Mouse (Mus musculus): Measurements from ENCODE around the gene Epn3. TPM values are rescaled to one million over a fixed set of nuclear protein-coding genes. Genes with fewer than 3 reads are reported as not detected.

Gene Epn3
- polyA plus RNA-seq (2012; rRNA removed; ENCODE audit: low replicate concordance): 6.2 and 14.0 TPM in 2 replicates

DNA sequence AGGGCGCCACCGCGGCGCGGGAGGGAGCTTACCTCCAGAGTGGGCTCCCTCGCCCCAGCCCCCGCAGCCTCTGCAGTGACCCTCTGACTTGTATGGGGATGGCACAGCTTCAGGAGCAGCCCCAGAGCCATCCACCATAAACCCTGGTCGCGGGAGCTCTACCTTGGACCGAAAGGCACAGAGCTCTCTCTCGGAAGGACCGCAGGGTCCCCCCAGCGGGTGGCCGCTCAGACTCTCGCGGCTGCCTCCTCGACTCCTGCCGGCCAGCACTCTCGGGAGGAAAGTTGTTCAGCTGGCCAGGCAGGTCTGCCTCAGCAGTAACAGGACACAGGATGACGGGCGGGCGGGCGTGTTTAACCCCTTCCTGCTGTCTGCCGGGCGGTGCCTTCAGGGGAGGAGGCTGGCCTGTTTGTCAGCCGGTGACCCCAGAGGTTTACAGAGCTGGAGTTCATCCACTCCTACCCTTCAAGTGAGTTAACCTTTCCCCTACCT lies at the start of gene Epn3:
Gene Epn3, minus strand, starts transcription at position 314 of the 492 bp plus-strand sequence.

DNA sequence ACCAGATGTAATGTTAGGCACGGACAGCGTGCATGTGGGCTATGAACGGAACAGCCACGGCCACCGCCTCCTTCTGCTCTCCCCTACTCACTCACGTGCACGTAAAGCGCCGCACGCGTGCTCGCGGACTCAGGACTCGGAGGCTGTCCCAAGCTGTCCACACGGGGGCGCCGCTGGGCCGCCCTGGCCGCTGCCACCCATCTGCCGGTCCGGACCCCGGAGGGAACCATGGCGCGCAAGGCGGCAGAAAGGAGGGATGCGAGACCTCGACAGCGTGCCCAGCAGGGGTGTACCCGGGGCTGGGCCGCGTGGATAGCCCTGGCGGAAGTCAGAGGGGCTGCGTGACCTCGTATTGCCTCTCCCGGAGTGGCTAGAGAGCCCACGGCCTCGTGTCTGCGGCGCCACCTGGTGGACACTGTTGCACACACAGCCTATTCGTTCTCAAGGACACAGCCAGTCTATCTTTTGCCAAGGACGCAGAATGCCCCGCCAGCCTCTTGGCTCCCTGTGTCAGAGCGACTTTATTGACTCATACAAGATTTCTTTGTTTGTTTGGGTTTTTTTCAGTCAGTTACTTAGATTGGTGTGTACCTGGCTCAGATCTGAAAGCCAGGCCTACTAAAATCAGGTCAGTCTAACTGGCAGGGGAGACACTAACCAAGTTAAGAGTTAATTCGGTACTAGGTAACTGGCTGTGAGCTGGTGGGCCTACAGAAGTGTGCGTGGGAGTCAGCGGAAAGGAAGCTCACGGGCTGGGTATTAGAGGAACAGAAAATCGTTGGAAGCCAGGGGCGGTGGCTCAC lies 49.3 kb upstream of the Epn3 start, which contains the start of gene Rsad1:
Gene Rsad1, minus strand, starts transcription at position 368 of the 803 bp plus-strand sequence.

DNA sequence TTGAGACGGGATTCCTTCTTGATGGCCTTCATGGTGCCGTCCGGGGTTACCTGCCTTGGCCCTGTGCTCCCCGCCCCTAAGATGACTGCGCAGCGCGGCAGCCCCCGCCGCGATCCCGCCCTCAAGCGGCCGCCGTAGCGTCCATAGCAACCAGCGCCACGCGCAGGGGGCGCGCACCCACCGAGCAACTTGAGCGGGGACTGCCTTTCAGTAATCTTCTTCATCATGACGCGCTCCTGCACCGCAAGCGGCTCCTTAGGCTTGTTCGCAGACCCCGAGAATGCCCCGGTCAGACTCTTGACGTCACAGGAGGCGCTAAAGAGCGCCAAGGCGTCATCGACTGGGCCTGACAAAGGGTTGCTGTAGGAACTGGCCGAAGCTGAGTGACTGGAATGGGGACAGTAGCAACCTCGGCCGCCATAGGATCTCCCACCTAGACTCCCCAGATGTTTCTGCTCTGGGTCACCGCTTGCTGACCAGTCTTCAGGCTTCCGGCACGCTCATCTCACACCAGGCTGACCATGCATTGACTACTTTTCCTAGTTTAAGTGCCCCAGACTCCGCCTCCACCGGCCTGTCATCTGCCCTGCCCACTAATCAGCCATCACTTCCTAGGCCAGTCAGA lies 21.6 kb upstream of the Epn3 start, which contains the start of gene Mycbpap:
Gene Mycbpap, minus strand, starts transcription at position 524 of the 625 bp plus-strand sequence.

DNA sequence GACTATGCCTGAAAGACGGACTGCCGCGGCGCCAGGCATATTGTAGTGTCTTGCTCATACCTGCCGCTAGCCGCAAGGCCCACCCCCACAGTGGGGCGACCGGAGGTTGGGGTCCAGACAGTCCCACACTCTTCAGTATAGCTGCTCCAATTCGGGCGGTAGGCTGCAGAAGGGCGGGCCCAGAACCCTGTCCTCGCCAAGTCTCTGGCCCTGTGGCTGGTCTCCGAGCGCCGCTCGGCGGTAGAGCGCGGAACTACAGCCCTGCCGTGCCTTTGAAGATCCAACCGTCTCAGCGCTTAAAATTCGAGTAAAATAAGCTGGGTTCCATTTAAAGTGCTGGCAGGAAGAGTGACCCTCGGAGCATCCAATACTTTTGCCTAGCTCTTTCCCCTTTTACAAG lies 13.8 kb downstream of the Epn3 start, which contains the start of gene Spata20:
Gene Spata20, minus strand, starts transcription at position 179 of the 400 bp plus-strand sequence.

DNA sequence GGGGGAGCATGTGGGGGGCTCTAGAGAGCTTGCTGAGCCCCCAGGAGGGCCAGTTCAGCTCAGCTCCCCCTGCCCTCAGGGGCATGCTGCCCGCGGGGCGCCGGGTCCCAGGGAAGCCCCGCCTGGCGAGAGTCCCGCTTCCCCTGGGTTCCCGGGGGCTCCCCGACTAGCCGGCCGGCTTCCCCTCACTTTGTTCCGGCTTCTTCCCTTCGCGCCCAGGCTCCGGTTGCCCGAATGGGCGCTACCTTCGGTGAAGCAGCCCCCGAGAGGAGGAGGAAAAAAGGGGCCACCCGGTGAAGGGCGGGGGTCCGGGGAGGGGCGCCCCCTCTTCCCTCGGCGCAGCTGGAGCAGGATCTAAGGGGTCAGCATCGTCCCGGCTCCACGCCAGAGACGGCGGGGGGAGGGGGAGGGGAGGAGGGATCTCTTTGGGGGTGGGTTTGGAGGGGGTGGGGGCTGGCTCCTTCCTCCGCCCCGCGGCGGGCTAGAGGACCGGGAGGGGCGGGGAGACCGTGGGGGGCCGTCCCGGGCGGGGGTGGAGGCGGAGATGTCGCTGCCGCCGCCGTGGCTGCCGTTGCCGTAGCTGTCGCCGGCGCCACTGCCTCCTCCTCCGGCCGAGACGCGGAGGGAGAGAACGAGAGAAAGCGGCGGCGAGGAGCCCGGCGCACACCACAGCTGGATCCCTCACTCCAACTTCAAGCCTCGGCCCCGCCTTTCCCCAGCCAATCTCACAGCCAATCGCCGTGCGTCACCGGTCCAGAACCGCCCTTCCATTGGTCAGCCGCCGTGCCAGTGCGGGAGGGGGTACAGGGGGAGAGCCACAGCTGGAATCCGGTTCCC lies 25.8 kb downstream of the Epn3 start, which contains the start of gene Cacna1g:
Gene Cacna1g, minus strand, starts transcription at position 492 of the 837 bp plus-strand sequence.

Other genes starting within 250 kb of the Epn3 start
- not detected in 2 replicates for gene Gm21885, start 218.1 kb downstream of the Epn3 start, polyA plus RNA-seq (2012; rRNA removed; ENCODE audit: low replicate concordance)
- 5.7 and 14.1 TPM in 2 replicates for gene Luc7l3, start 178.0 kb downstream of the Epn3 start, polyA plus RNA-seq (2012; rRNA removed; ENCODE audit: low replicate concordance)
- gene Ankrd40, start 172.0 kb downstream of the Epn3 start, polyA plus RNA-seq (2012; rRNA removed; ENCODE audit: low replicate concordance): 131 and 159 TPM in 2 replicates
- 17.6 and 20.2 TPM in 2 replicates for gene Abcc3, start 107.0 kb downstream of the Epn3 start, polyA plus RNA-seq (2012; rRNA removed; ENCODE audit: low replicate concordance)
- gene Cacna1g, start 25.8 kb downstream of the Epn3 start, polyA plus RNA-seq (2012; rRNA removed; ENCODE audit: low replicate concordance): 56.3 and 63.6 TPM in 2 replicates
- 0.07 and 0.36 TPM in 2 replicates for gene Spata20, start 13.8 kb downstream of the Epn3 start, polyA plus RNA-seq (2012; rRNA removed; ENCODE audit: low replicate concordance)
- 1.2 and 1.5 TPM in 2 replicates for gene Mycbpap, start 21.8 kb upstream of the Epn3 start, polyA plus RNA-seq (2012; rRNA removed; ENCODE audit: low replicate concordance)
- gene Rsad1, start 49.3 kb upstream of the Epn3 start, polyA plus RNA-seq (2012; rRNA removed; ENCODE audit: low replicate concordance): 10.7 TPM in 2 replicates
- gene Chad, start 65.1 kb upstream of the Epn3 start, polyA plus RNA-seq (2012; rRNA removed; ENCODE audit: low replicate concordance): 0.10 and 0.14 TPM in 2 replicates
- 52.2 and 58.5 TPM in 2 replicates for gene Acsf2, start 101.9 kb upstream of the Epn3 start, polyA plus RNA-seq (2012; rRNA removed; ENCODE audit: low replicate concordance)
- 57.2 and 67.5 TPM in 2 replicates for gene Lrrc59, start 129.8 kb upstream of the Epn3 start, polyA plus RNA-seq (2012; rRNA removed; ENCODE audit: low replicate concordance)
- 27.2 and 58.8 TPM in 2 replicates for gene Mrpl27, start 153.8 kb upstream of the Epn3 start, polyA plus RNA-seq (2012; rRNA removed; ENCODE audit: low replicate concordance)
- gene Eme1, start 154.0 kb upstream of the Epn3 start, polyA plus RNA-seq (2012; rRNA removed; ENCODE audit: low replicate concordance): 0.53 and 0.55 TPM in 2 replicates
- 30.2 and 77.2 TPM in 2 replicates for gene Xylt2, start 177.5 kb upstream of the Epn3 start, polyA plus RNA-seq (2012; rRNA removed; ENCODE audit: low replicate concordance)
- not detected in 2 replicates for gene Gm11541, start 204.5 kb upstream of the Epn3 start, polyA plus RNA-seq (2012; rRNA removed; ENCODE audit: low replicate concordance)
- gene Cdc34b, start 241.8 kb upstream of the Epn3 start, polyA plus RNA-seq (2012; rRNA removed; ENCODE audit: low replicate concordance): 0.11 TPM in 1 of 2 replicates, not detected in the other

All from mammary gland, adult 2 months (tissue).